Mouse (Mus musculus) gastrocnemius, postnatal 36 days (tissue): ENCODE data around the gene Nudc. TPM values are rescaled to one million over a fixed set of nuclear protein-coding genes. Genes with fewer than 3 reads are reported as not detected.

Experiments used
- DNase-seq, 2 experiments: peaks; one replicate each; pipeline ENCODE4 v3.0.0; 2022
- intact Hi-C: fragments of 180-260 bp; cut with DNase I; formaldehyde crosslinking; loops from one replicate; pipeline ENCODE4 v1.15.1; 2025
- microRNA-seq, 2 experiments: library from miRNA; unstranded; fragments of <30 nt; microRNA quantifications; one replicate each; pipeline ENCODE4 v1.2.0; 2021
- total RNA-seq, 2 experiments: library from RNA; stranded (reverse); gene quantifications; 2 replicates each; pipeline ENCODE4 v1.2.3; 2021

Nudc gene
- total RNA-seq, 2 experiments from 2014 or later = 41.2 to 45.4 TPM

- intact Hi-C loops = no loop called here
- no peak for DNase-seq
These were observed 50.1 kb downstream of the Nudc start for GRCm38 (mm10) chr4:133495711-133496110.

GRCm38 (mm10) chr4:133494867-133495266, 50.9 kb downstream of the Nudc start:
- DNase-seq = no peak
- intact Hi-C loops = loop anchor here (1.0 kb wide), 1 partner anchor 16 kb away; no protein-coding TSS in a partner anchor

- intact Hi-C loops = loop anchor here (1.0 kb wide), 1 partner anchor 15 kb away; no protein-coding TSS in a partner anchor
- DNase-seq = peak; percentile 88 to 89
These were observed 51.4 kb downstream of the Nudc start for GRCm38 (mm10) chr4:133494432-133494831.

- DNase-seq = no peak
- intact Hi-C loops = loop anchor here (1.0 kb wide), 1 partner anchor 15 kb away; no protein-coding TSS in a partner anchor
These were observed 51.9 kb downstream of the Nudc start for GRCm38 (mm10) chr4:133493895-133494294.

- intact Hi-C loops = no loop called here
- DNase-seq = peak in 1 of 2 experiments; percentile 72
These were observed 54.0 kb downstream of the Nudc start for GRCm38 (mm10) chr4:133491800-133492199.

- DNase-seq = no peak
- intact Hi-C loops = no loop called here
These were observed 56.1 kb downstream of the Nudc start for GRCm38 (mm10) chr4:133489489-133490245.

DNA sequence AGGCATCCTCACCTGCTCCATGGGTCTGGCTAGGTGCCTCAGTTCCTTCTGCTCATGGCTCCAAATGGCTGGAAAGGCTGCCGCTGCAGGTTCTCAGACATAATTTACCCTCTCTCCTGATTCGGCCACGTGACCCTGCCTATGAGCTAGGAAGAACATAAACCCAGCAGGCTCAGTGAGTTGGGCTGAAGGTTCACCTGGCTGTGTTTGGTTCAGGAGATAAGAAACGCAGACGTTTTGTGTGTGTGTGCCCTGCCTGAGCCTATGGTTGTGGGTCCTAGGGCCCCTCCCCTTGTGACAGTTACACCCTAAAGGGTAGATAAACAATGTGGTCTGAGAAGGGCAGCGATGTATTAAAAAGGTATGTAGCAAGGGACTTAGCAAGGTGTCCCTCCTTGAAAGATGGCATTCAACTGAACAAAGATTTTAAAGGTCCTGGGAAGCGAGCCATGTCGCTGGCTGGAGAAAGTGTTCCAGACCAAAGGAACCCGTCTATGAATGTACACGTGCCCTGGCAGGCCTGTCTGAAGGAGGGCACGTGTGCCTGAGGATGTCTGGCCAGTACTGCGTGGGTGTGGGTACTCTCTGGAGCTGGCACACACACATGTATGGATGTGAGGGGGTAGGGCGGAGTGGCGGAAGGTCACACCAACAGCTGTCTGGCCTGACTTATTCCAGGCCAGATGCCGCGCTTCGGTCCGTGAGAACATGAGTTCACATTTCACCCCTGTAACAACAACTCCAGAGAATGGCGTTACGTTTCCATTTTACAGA, 57.0 kb downstream of the Nudc start:
- DNase-seq = no peak
- intact Hi-C loops = no loop called here

GRCm38 (mm10) chr4:133486673-133487357, 59.0 kb downstream of the Nudc start:
- DNase-seq = no peak
- intact Hi-C loops = no loop called here

DNA sequence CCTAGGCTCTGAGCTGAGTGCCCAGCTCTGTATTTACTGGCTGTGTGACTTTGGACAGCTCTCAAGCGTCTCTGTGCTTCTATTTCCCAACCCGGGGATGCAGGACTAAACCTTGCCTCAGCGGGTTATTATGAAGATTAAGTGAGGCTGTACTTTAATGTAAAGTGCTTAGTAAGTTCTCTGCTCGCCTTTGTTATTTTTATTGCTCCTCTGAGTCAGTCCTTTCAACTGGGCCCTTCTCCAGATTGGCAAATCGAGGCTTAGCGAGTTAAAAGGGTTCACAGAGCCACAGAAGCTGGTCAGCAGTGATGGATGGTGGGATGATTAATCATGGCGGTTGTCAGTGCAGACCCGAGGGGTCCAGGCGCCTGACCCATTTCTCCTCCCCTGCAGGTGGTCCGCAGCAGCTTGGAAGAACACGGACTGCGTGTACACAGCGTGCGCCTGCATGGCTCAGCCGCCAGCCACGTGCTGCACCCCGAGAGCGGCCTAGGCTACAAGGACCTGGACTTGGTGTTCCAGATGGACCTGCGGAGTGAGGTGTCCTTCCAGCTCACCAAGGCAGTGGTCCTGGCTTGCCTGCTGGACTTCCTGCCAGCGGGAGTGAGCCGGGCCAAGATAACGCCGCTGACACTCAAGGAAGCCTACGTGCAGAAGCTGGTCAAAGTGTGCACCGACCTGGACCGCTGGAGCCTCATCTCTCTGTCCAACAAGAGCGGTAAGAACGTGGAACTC, 59.9 kb downstream of the Nudc start:
- DNase-seq = no peak
- intact Hi-C loops = no loop called here

DNA sequence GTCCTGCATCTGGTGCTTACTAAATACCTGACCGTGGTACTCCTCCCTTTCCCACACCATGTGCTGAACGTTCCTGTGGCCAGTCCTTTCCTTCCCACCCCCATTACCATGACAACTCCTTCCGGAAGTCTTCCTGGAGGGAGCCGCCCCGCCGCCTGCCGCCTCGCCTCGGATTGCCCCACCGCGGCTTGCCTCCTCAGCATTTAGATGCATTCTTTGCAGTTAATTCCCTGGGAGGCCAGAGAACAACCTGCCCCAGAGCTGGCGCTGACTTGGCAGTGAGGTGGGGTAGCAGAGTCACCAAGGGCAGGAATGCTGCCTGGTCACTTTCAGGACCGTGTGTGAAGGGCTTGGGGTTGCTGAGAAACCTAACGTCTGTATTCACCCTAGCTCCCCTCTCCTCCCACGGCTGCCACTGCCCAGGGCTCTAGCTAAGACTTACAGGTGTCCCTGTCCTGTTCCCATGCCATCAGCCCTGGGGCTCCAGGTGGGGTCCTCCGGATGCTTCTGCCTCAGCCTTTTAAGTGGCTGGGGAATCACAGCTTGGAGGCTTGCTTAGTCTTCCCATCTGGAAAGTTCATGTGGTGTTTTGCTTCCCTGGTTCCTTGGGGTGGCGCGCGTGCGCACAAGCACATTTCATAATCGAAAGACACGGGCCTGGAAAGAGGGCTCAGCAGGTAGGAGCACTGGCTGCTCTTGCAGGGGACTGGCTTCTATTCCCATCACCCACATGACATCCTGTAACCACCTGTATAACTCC, 61.4 kb downstream of the Nudc start:
- intact Hi-C loops = no loop called here
- DNase-seq = peak in 1 of 2 experiments; percentile 42

Small RNA genes within 50 kb of the gene (microRNA-seq; reads per million reads assigned to microRNA genes)
- 0 reads per million in 2 experiments for gene Gm23158

Other genes with a start within 250 kb of the Nudc start
- gene Wdtc1, start 192.5 kb downstream of the Nudc start, total RNA-seq = 10 to 100 TPM; 85.6 to 88.5 TPM
- 1 to 10 TPM; 8.3 to 9.8 TPM for gene Slc9a1, start 176.3 kb downstream of the Nudc start, total RNA-seq
- gene Tent5b, start 65.9 kb downstream of the Nudc start, total RNA-seq = 1 to 10 TPM in 1 of 2 experiments, under 1 TPM in 1; 0.59 to 1.0 TPM
- gene Trnp1, start 47.4 kb downstream of the Nudc start, total RNA-seq = under 1 TPM; 0.56 to 0.81 TPM
- gene Kdf1, start 27.0 kb downstream of the Nudc start, total RNA-seq = not detected
- gene Nr0b2, start 7.4 kb upstream of the Nudc start, total RNA-seq = not detected
- 1 to 10 TPM; 2.6 to 3.3 TPM for gene Gpatch3, start 28.7 kb upstream of the Nudc start, total RNA-seq
- 1 to 10 TPM; 4.7 to 5.7 TPM for gene Gpn2, start 38.4 kb upstream of the Nudc start, total RNA-seq
- 1 to 10 TPM in 1 of 2 experiments, under 1 TPM in 1; 0.94 to 1.2 TPM for gene Sfn, start 56.2 kb upstream of the Nudc start, total RNA-seq
- 10 to 100 TPM; 24.5 to 35.2 TPM for gene Zdhhc18, start 104.2 kb upstream of the Nudc start, total RNA-seq
- 10 to 100 TPM in 1 of 2 experiments, 1 to 10 TPM in 1; 8.4 to 10.4 TPM for gene Pigv, start 126.7 kb upstream of the Nudc start, total RNA-seq
- 10 to 100 TPM; 18.1 to 24.4 TPM for gene Arid1a, start 210.8 kb upstream of the Nudc start, total RNA-seq